Mouse (Mus musculus): ENCODE data around the gene Rabggtb. TPM values are rescaled to one million over a fixed set of nuclear protein-coding genes. Genes with fewer than 3 reads are reported as not detected.

The Rabggtb gene
- polyA plus RNA-seq (2015; fragmentation: Nextera tagmentation; extraction: Ambion mirVana), result 47.4 and 48.9 TPM in 2 replicates

DNA sequence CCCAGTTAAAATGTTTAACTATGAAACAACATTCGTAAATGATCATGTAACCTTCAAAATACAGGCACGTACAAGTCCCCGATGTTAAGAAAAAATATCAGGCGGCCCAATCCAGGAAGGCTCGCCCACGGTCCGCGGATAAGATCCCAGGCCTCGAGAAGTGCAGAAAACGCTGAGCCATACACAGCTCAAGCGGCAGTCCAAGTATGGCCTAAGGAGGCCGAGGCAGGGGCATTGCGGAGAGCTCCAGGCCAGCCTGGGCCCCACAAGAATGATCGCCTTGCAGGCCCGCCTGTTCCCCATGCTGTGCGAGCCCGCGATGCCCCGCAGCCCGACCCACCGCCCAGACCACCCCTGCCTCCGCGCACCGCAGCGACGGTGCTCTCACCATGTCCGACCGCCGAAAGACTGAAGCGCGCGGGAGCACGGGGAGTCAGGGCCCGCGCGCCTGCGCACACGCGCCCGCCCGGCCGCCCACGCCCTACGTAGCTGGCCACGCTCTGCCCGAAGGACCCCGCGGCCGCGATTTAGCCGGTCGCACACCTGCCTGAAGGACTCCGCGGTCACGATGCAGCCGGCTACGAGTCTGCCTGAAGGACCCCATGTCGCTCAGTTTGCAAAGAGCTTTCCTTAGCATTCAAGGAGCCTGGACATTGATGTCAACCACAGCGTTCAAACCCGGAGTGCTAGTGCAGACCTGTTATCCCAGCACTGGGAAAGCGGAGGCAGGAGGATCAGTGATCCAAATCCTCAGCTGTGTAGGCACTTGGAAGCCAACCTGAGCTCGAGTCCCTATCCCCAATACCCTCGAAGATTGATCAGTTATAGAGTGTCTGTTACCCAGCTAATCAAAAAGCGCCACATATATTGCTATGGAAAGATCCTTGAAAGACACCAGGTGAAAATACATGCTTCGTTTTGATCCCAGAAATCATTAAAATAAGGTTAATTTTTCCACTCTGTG lies at the start of gene Rabggtb:
Rabggtb (minus strand) TSS at position 464 of the 964 bp plus-strand sequence.
- Histone ChIP-seq H3K9me3 (replicated peaks; ENCODE audit: control insufficient read depth, low read length) (no peaks in the 10 kb centered on the region), H3K4me3 (replicated peaks; ENCODE audit: low read length) (peak within 1 kb of the TSS; percentile 98), H3K4me2 (ENCODE audit: low read depth, low read length) (peak within 1 kb of the TSS; percentile 96), H3K27ac (ENCODE audit: low read length) (peak within 1 kb of the TSS; percentile 97), H3K36me3 (ENCODE audit: control insufficient read depth, insufficient read depth, low read length) (peaks cover 22% of the 10 kb centered on the region), H3K27me3 (ENCODE audit: control insufficient read depth, insufficient read depth, low read length) (no peaks in the 10 kb centered on the region), H3K4me1 (ENCODE audit: control insufficient read depth, insufficient read depth, low read length) (peaks cover 41% of the 10 kb centered on the region), H3K9ac (ENCODE audit: low read length) (peak within 1 kb of the TSS; percentile 97)
- peak; percentile 97 for ATAC-seq (ENCODE audit: insufficient read depth, low FRiP score)
- WGBS, result under 1% methylated on average over 65 of the region's 65 CpGs

GRCm38 (mm10) chr3:153961632-153962389 lies 49.0 kb upstream of the Rabggtb start:
- no peak for ATAC-seq (ENCODE audit: insufficient read depth, low FRiP score)
- Histone ChIP-seq H3K9ac (ENCODE audit: low read length) (no peak overlapping the region), H3K36me3 (ENCODE audit: control insufficient read depth, insufficient read depth, low read length) (no peaks in the 10 kb centered on the region), H3K9me3 (replicated peaks; ENCODE audit: control insufficient read depth, low read length) (no peaks in the 10 kb centered on the region), H3K4me1 (ENCODE audit: control insufficient read depth, insufficient read depth, low read length) (no peaks in the 10 kb centered on the region), H3K27me3 (ENCODE audit: control insufficient read depth, insufficient read depth, low read length) (no peaks in the 10 kb centered on the region), H3K4me2 (ENCODE audit: low read depth, low read length) (no peak overlapping the region), H3K27ac (ENCODE audit: low read length) (no peak overlapping the region), H3K4me3 (replicated peaks; ENCODE audit: low read length) (no peak overlapping the region)
- 70% methylated on average over 6 of the region's 6 CpGs for WGBS

GRCm38 (mm10) chr3:153960884-153961283 lies 48.1 kb upstream of the Rabggtb start:
- ATAC-seq (ENCODE audit: insufficient read depth, low FRiP score), result peak; percentile 52; the same call in 1 of the 2 replicates
- WGBS, result 59% methylated on average over 2 of the region's 2 CpGs
- Histone ChIP-seq H3K4me1 (ENCODE audit: control insufficient read depth, insufficient read depth, low read length) (no peaks in the 10 kb centered on the region), H3K27ac (ENCODE audit: low read length) (no peak overlapping the region), H3K36me3 (ENCODE audit: control insufficient read depth, insufficient read depth, low read length) (no peaks in the 10 kb centered on the region), H3K9me3 (replicated peaks; ENCODE audit: control insufficient read depth, low read length) (no peaks in the 10 kb centered on the region), H3K4me2 (ENCODE audit: low read depth, low read length) (no peak overlapping the region), H3K9ac (ENCODE audit: low read length) (no peak overlapping the region), H3K4me3 (replicated peaks; ENCODE audit: low read length) (no peak overlapping the region), H3K27me3 (ENCODE audit: control insufficient read depth, insufficient read depth, low read length) (no peaks in the 10 kb centered on the region)

DNA sequence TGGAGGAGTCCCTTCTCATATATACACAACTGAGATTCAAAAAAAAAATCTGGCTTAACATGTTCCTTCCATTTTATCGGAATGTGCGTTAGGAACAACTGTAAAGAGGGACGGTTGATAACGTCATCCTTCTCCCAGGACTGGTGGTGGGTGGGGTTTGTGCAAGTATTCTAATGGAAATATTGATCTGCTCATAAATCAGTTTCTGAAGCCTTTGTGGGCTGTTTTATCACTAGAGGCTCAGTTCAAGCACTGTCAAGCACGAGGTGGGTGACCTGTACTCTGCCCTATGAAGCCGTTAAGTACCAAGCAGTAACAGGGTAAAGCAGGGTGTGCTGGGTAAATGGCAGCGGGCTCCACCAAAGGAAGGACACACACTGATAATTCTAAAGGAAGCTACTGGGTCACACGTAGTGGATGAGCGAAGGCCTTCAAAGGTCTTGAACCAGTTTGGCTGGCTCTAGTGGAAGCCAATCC lies 47.0 kb upstream of the Rabggtb start:
- Histone ChIP-seq H3K9me3 (replicated peaks; ENCODE audit: control insufficient read depth, low read length) (no peaks in the 10 kb centered on the region), H3K4me3 (replicated peaks; ENCODE audit: low read length) (no peak overlapping the region), H3K27ac (ENCODE audit: low read length) (no peak overlapping the region), H3K4me2 (ENCODE audit: low read depth, low read length) (no peak overlapping the region), H3K4me1 (ENCODE audit: control insufficient read depth, insufficient read depth, low read length) (no peaks in the 10 kb centered on the region), H3K27me3 (ENCODE audit: control insufficient read depth, insufficient read depth, low read length) (no peaks in the 10 kb centered on the region), H3K36me3 (ENCODE audit: control insufficient read depth, insufficient read depth, low read length) (no peaks in the 10 kb centered on the region), H3K9ac (ENCODE audit: low read length) (no peak overlapping the region)
- 66% methylated on average over 9 of the region's 9 CpGs for WGBS
- peak; percentile 53; the same call in 1 of the 2 replicates for ATAC-seq (ENCODE audit: insufficient read depth, low FRiP score)

DNA sequence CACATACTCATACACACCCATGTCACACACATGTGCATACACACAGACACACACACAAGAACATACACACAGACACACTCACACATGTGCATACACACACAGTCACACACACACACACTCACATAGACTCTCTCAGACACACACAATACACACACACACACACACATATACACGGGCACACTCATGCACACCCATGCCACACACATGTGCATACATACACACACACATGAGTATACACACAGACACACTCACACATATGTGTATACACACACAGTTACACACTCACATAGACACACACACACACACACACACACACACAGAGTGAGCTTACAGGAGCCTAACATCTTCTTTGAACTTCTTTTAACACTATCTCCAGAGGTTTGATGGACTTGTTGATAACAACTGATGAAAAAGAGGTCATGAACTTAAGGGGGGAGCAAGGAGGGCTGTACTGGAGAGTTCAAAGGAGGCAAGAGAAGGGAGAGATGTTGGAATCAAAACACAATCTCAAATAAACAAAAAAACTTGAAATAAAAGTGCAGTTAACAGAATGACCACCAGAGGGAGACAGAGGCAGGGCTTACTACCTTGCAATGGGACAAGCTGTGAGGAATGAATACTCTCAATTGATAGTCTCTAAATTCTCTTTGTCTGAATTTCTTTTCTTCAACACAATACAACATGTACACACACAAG lies 46.4 kb upstream of the Rabggtb start:
- H3K9me3 ChIP-seq (replicated peaks; ENCODE audit: control insufficient read depth, low read length), result no peaks in the 10 kb centered on the region
- WGBS, result 93% methylated on average over 1 of the region's 1 CpGs
- H3K4me2 ChIP-seq (ENCODE audit: low read depth, low read length), result no peak overlapping the region

GRCm38 (mm10) chr3:153957916-153958315 lies 45.1 kb upstream of the Rabggtb start:
- H3K9me3 ChIP-seq (replicated peaks; ENCODE audit: control insufficient read depth, low read length), result no peaks in the 10 kb centered on the region
- WGBS, result 87% methylated on average over 5 of the region's 5 CpGs
- no peak overlapping the region for H3K27ac ChIP-seq (ENCODE audit: low read length)
- ATAC-seq (ENCODE audit: insufficient read depth, low FRiP score), result no peak
- H3K4me2 ChIP-seq (ENCODE audit: low read depth, low read length), result no peak overlapping the region
- no peak overlapping the region for H3K9ac ChIP-seq (ENCODE audit: low read length)
- no peaks in the 10 kb centered on the region for H3K36me3 ChIP-seq (ENCODE audit: control insufficient read depth, insufficient read depth, low read length)
- H3K4me3 ChIP-seq (replicated peaks; ENCODE audit: low read length), result no peak overlapping the region
- H3K27me3 ChIP-seq (ENCODE audit: control insufficient read depth, insufficient read depth, low read length), result no peaks in the 10 kb centered on the region
- no peaks in the 10 kb centered on the region for H3K4me1 ChIP-seq (ENCODE audit: control insufficient read depth, insufficient read depth, low read length)

More for the DNA sequence above, 46.4 kb upstream of the Rabggtb start:
- ATAC-seq (ENCODE audit: insufficient read depth, low FRiP score), result 0 out of 2 replicates have a peak, but pooled peaks have one; percentile 22
- Histone ChIP-seq H3K36me3 (ENCODE audit: control insufficient read depth, insufficient read depth, low read length) (no peaks in the 10 kb centered on the region), H3K27ac (ENCODE audit: low read length) (no peak overlapping the region), H3K27me3 (ENCODE audit: control insufficient read depth, insufficient read depth, low read length) (no peaks in the 10 kb centered on the region), H3K4me1 (ENCODE audit: control insufficient read depth, insufficient read depth, low read length) (no peaks in the 10 kb centered on the region), H3K4me3 (replicated peaks; ENCODE audit: low read length) (no peak overlapping the region), H3K9ac (ENCODE audit: low read length) (no peak overlapping the region)

DNA sequence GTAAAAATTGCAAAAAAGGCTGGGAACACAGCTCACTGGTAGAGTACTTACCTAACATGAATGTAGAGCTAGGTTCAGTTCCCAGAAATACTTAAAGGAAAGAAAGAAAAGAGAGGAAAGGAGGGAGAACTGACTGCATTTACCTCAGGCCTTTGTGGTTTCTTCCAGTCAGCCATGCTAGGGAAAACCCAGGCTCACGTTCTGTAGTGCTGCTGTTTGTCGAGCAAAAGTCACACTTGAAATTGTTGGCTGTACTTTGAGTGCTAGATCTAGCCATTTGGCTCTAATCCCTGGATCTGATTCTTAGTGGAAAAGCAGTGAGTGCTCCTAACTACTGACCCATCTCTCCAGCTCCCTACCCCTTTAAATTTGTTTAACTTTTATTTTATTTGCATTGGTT lies 35.4 kb upstream of the Rabggtb start:
- 49% methylated on average over 2 of the region's 2 CpGs for WGBS
- H3K27me3 ChIP-seq (ENCODE audit: control insufficient read depth, insufficient read depth, low read length), result no peaks in the 10 kb centered on the region
- no peaks in the 10 kb centered on the region; the same call in 1 of the 2 replicates for H3K4me1 ChIP-seq (ENCODE audit: control insufficient read depth, insufficient read depth, low read length)
- H3K27ac ChIP-seq (ENCODE audit: low read length), result no peak overlapping the region
- H3K4me2 ChIP-seq (ENCODE audit: low read depth, low read length), result no peak overlapping the region
- no peak overlapping the region for H3K4me3 ChIP-seq (replicated peaks; ENCODE audit: low read length)
- no peaks in the 10 kb centered on the region for H3K9me3 ChIP-seq (replicated peaks; ENCODE audit: control insufficient read depth, low read length)
- ATAC-seq (ENCODE audit: insufficient read depth, low FRiP score), result no peak
- no peaks in the 10 kb centered on the region for H3K36me3 ChIP-seq (ENCODE audit: control insufficient read depth, insufficient read depth, low read length)
- no peak overlapping the region for H3K9ac ChIP-seq (ENCODE audit: low read length)

DNA sequence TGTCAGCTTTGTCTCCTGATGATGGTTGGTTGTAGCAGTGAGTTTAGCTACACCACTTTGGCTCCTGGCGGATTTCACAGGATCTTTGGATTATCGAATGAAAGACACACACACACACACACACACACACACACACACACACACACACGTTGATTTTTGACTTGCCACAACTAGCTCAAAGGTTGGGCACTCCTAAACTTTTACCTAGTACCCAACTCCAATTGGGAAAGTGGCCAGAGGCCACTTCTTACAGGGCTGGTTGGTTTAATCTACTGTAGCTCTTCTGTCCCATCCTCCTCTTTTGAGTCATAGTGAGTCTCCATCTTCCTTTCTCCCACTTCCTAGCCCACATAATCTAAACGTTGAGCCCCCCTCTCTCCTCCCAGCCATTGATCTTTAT lies 34.5 kb upstream of the Rabggtb start:
- ATAC-seq (ENCODE audit: insufficient read depth, low FRiP score), result no peak
- Histone ChIP-seq H3K9ac (ENCODE audit: low read length) (no peak overlapping the region), H3K4me3 (replicated peaks; ENCODE audit: low read length) (no peak overlapping the region), H3K4me1 (ENCODE audit: control insufficient read depth, insufficient read depth, low read length) (peaks cover 4% of the 10 kb centered on the region; the same call in 1 of the 2 replicates), H3K36me3 (ENCODE audit: control insufficient read depth, insufficient read depth, low read length) (no peaks in the 10 kb centered on the region), H3K27ac (ENCODE audit: low read length) (no peak overlapping the region), H3K4me2 (ENCODE audit: low read depth, low read length) (no peak overlapping the region), H3K9me3 (replicated peaks; ENCODE audit: control insufficient read depth, low read length) (no peaks in the 10 kb centered on the region), H3K27me3 (ENCODE audit: control insufficient read depth, insufficient read depth, low read length) (no peaks in the 10 kb centered on the region)
- WGBS, result 72% methylated on average over 4 of the region's 4 CpGs
